Mouse (Mus musculus): ENCODE data around the gene Ltbp4. TPM values are rescaled to one million over a fixed set of nuclear protein-coding genes. Genes with fewer than 3 reads are reported as not detected.

The Ltbp4 gene
- polyA plus RNA-seq, 1 experiment from 2014 or later, result 40.7 TPM

DNA sequence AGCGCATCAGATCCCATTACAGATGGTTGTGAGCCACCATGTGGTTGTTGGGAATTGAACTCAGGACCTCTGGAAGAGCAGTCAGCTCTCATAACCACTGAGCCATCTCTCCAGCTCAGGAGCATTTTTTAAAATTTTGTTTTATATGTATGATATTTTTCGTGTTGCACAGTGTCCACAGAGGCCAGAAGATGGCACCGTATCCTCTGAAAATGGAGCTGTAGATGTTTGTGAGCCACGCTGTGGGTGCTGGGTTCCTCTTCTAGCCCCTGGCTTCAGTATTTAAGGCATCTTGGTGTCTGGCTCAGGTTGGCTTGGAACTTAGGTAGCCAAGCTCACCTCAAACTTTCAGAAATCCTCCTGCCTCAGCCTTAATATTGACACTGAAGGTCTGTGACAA, 41.0 kb downstream of the Ltbp4 start:
- WGBS, result 95% methylated on average over 4 of the region's 4 CpGs
- Histone ChIP-seq H3K4me1 (replicated peaks; ENCODE audit: control insufficient read depth, insufficient read depth, low read length) (no peaks in the 10 kb centered on the region), H3K4me2 (replicated peaks; ENCODE audit: low read depth) (no peak overlapping the region), H3K27me3 (replicated peaks; ENCODE audit: control insufficient read depth, insufficient read depth, low read length) (no peaks in the 10 kb centered on the region), H3K9me3 (ENCODE audit: control insufficient read depth) (no peaks in the 10 kb centered on the region), H3K27ac (ENCODE audit: low read depth, low read length) (no peak overlapping the region), H3K36me3 (ENCODE audit: control insufficient read depth, insufficient read depth) (no peaks in the 10 kb centered on the region), H3K9ac (ENCODE audit: low read depth, low read length) (no peak overlapping the region), H3K4me3 (ENCODE audit: low read depth, low read length) (no peak overlapping the region)
- TF ChIP-seq CTCF (IDR thresholded peaks at IDR 0.05; ENCODE audit: low read depth), result no peak
- no peak for ATAC-seq

DNA sequence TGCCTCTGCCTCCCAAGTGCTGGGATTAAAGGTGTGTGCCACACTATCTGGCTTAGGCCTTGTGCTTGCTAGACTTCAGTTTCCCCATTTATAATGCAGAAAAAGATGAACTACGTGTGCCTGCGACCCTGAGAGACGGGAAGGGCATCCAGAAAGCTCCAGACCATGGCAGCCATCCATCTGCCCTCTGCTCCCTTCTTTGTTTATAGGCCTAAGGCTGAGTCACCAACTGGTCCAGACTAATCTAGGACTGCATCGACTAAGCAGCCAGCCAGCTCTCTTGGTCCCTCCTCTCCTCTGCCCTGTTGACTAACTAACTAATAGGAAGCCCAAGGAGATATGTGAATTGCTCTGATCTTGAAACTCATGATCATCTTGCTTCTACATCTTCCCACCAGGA, 41.5 kb downstream of the Ltbp4 start:
- Histone ChIP-seq H3K9me3 (ENCODE audit: control insufficient read depth) (no peaks in the 10 kb centered on the region), H3K4me1 (replicated peaks; ENCODE audit: control insufficient read depth, insufficient read depth, low read length) (no peaks in the 10 kb centered on the region), H3K27me3 (replicated peaks; ENCODE audit: control insufficient read depth, insufficient read depth, low read length) (no peaks in the 10 kb centered on the region), H3K9ac (ENCODE audit: low read depth, low read length) (no peak overlapping the region), H3K4me3 (ENCODE audit: low read depth, low read length) (no peak overlapping the region), H3K27ac (ENCODE audit: low read depth, low read length) (no peak overlapping the region), H3K4me2 (replicated peaks; ENCODE audit: low read depth) (no peak overlapping the region), H3K36me3 (ENCODE audit: control insufficient read depth, insufficient read depth) (no peaks in the 10 kb centered on the region)
- no peak for ATAC-seq
- 54% methylated on average over 4 of the region's 4 CpGs for WGBS
- no peak for TF ChIP-seq CTCF (IDR thresholded peaks at IDR 0.05; ENCODE audit: low read depth)

- 27% methylated on average over 12 of the region's 12 CpGs for WGBS
- Histone ChIP-seq H3K4me3 (ENCODE audit: low read depth, low read length) (no peak overlapping the region), H3K9ac (ENCODE audit: low read depth, low read length) (no peak overlapping the region), H3K4me1 (replicated peaks; ENCODE audit: control insufficient read depth, insufficient read depth, low read length) (no peaks in the 10 kb centered on the region), H3K4me2 (replicated peaks; ENCODE audit: low read depth) (0 out of 2 replicates have a peak overlapping the region, but pooled peaks have one; percentile 3), H3K36me3 (ENCODE audit: control insufficient read depth, insufficient read depth) (no peaks in the 10 kb centered on the region), H3K27ac (ENCODE audit: low read depth, low read length) (peak overlapping the region; percentile 28; the same call in 1 of the 2 replicates), H3K27me3 (replicated peaks; ENCODE audit: control insufficient read depth, insufficient read depth, low read length) (no peaks in the 10 kb centered on the region), H3K9me3 (ENCODE audit: control insufficient read depth) (no peaks in the 10 kb centered on the region)
- ATAC-seq, result peak; percentile 31; the same call in 1 of the 2 replicates
- no peak for TF ChIP-seq CTCF (IDR thresholded peaks at IDR 0.05; ENCODE audit: low read depth)
Measured at GRCm38 (mm10) chr7:27291795-27292466, 45.6 kb downstream of the Ltbp4 start.

DNA sequence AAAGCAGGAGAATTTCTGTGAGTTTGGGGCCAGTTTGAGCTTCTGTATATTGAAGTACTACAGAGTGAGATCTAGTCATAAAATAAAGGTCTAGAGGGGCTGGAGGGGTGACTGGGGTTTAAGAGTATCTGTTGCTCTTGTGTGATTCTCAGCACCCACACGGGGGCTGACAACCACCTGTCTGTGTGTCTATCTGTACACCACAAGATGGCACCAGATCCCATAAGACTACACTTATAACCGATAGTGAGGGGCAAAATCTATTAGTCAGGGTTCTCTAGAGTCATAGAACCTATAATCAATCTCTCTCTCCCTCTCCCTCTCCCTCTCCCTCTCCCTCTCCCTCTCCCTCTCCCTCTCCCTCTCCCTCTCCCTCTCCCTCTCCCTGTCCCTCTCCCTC, 46.9 kb downstream of the Ltbp4 start:
- no peak overlapping the region for H3K27ac ChIP-seq (ENCODE audit: low read depth, low read length)
- H3K36me3 ChIP-seq (ENCODE audit: control insufficient read depth, insufficient read depth), result no peaks in the 10 kb centered on the region
- no peaks in the 10 kb centered on the region for H3K9me3 ChIP-seq (ENCODE audit: control insufficient read depth)
- WGBS, result 69% methylated on average over 2 of the region's 2 CpGs
- H3K4me3 ChIP-seq (ENCODE audit: low read depth, low read length), result no peak overlapping the region
- no peak for ATAC-seq
- no peak overlapping the region for H3K9ac ChIP-seq (ENCODE audit: low read depth, low read length)
- H3K4me1 ChIP-seq (replicated peaks; ENCODE audit: control insufficient read depth, insufficient read depth, low read length), result no peaks in the 10 kb centered on the region
- H3K27me3 ChIP-seq (replicated peaks; ENCODE audit: control insufficient read depth, insufficient read depth, low read length), result no peaks in the 10 kb centered on the region
- TF ChIP-seq CTCF (IDR thresholded peaks at IDR 0.05; ENCODE audit: low read depth), result peak; percentile 41; the same call in 1 of the 2 replicates
- H3K4me2 ChIP-seq (replicated peaks; ENCODE audit: low read depth), result no peak overlapping the region

DNA sequence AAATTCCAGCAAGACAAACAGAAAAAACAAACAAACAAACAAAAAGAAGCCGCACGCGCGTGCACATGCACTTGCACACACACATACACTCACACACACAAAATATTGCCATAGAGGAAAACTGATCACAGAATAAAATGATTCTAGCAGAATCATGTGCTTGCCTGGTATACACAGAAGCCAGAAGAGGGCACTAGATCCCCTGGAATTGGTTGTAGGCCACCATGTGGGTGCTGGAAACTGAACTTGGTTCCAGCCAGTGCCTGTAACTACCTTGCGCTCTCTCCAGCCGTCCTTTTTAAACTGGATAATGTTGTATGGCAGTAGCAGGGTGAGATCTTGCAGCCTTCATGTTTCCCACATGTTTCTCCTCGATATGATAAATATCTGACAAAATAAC, 48.8 kb downstream of the Ltbp4 start:
- WGBS, result 82% methylated on average over 7 of the region's 7 CpGs
- H3K9me3 ChIP-seq (ENCODE audit: control insufficient read depth), result no peaks in the 10 kb centered on the region
- no peak for ATAC-seq
- H3K4me3 ChIP-seq (ENCODE audit: low read depth, low read length), result no peak overlapping the region
- H3K9ac ChIP-seq (ENCODE audit: low read depth, low read length), result no peak overlapping the region
- TF ChIP-seq CTCF (IDR thresholded peaks at IDR 0.05; ENCODE audit: low read depth), result 0 out of 2 replicates have a peak, but pooled peaks have one; percentile 12
- H3K4me1 ChIP-seq (replicated peaks; ENCODE audit: control insufficient read depth, insufficient read depth, low read length), result no peaks in the 10 kb centered on the region
- H3K27me3 ChIP-seq (replicated peaks; ENCODE audit: control insufficient read depth, insufficient read depth, low read length), result no peaks in the 10 kb centered on the region
- H3K36me3 ChIP-seq (ENCODE audit: control insufficient read depth, insufficient read depth), result no peaks in the 10 kb centered on the region
- no peak overlapping the region for H3K4me2 ChIP-seq (replicated peaks; ENCODE audit: low read depth)
- H3K27ac ChIP-seq (ENCODE audit: low read depth, low read length), result no peak overlapping the region

GRCm38 (mm10) chr7:27285698-27286066, 51.8 kb downstream of the Ltbp4 start:
- 7% methylated on average over 8 of the region's 8 CpGs for WGBS
- Histone ChIP-seq H3K9ac (ENCODE audit: low read depth, low read length) (no peak overlapping the region), H3K4me2 (replicated peaks; ENCODE audit: low read depth) (no peak overlapping the region), H3K27me3 (replicated peaks; ENCODE audit: control insufficient read depth, insufficient read depth, low read length) (no peaks in the 10 kb centered on the region), H3K27ac (ENCODE audit: low read depth, low read length) (no peak overlapping the region), H3K4me1 (replicated peaks; ENCODE audit: control insufficient read depth, insufficient read depth, low read length) (peaks cover 3% of the 10 kb centered on the region; the same call in 1 of the 2 replicates), H3K9me3 (ENCODE audit: control insufficient read depth) (no peaks in the 10 kb centered on the region), H3K36me3 (ENCODE audit: control insufficient read depth, insufficient read depth) (peaks cover 12% of the 10 kb centered on the region; the same call in 1 of the 2 replicates), H3K4me3 (ENCODE audit: low read depth, low read length) (no peak overlapping the region)
- ATAC-seq, result peak; percentile 56
- TF ChIP-seq CTCF (IDR thresholded peaks at IDR 0.05; ENCODE audit: low read depth), result peak; percentile 89

Measured in intestine, postnatal 0 days (tissue).